Mouse (Mus musculus) large intestine, adult 2 months (tissue): ENCODE measurements around the gene Tfr2. TPM values are rescaled to one million over a fixed set of nuclear protein-coding genes. Genes with fewer than 3 reads are reported as not detected.

Source experiments
- polyA plus RNA-seq: library from polyadenylated mRNA; depleted of rRNA; stranded (reverse); fragments of >200 nt; gene quantifications from 2 replicates; pipeline ENCODE4 v1.2.3, GENCODE M21; 2012; rRNA removed

Gene Tfr2
- polyA plus RNA-seq, 1 experiment: 0.17 TPM

Other genes starting within 250 kb of the Tfr2 start
- gene Slc12a9, start 236.2 kb upstream of the Tfr2 start, polyA plus RNA-seq: 9.6 and 13.0 TPM in 2 replicates
- gene Ephb4, start 219.7 kb upstream of the Tfr2 start, polyA plus RNA-seq: 36.5 and 43.7 TPM in 2 replicates
- gene Zan, start 92.8 kb upstream of the Tfr2 start, polyA plus RNA-seq: 1.4 and 2.8 TPM in 2 replicates
- 46.9 and 57.9 TPM in 2 replicates for gene Pop7, start 67.3 kb upstream of the Tfr2 start, polyA plus RNA-seq
- 9.6 and 13.9 TPM in 2 replicates for gene Gigyf1, start 51.3 kb upstream of the Tfr2 start, polyA plus RNA-seq
- not detected in 2 replicates for gene Epo, start 36.6 kb upstream of the Tfr2 start, polyA plus RNA-seq
- 967 and 1,025 TPM in 2 replicates for gene Gnb2, start 36.3 kb upstream of the Tfr2 start, polyA plus RNA-seq
- 0.46 and 0.77 TPM in 2 replicates for gene Actl6b, start 16.3 kb upstream of the Tfr2 start, polyA plus RNA-seq
- gene Mospd3, start 31.2 kb downstream of the Tfr2 start, polyA plus RNA-seq: 69.4 and 80.2 TPM in 2 replicates
- 41.4 and 42.7 TPM in 2 replicates for gene Pcolce, start 43.9 kb downstream of the Tfr2 start, polyA plus RNA-seq
- gene Fbxo24, start 59.2 kb downstream of the Tfr2 start, polyA plus RNA-seq: 0.25 and 0.37 TPM in 2 replicates
- 25.5 and 43.8 TPM in 2 replicates for gene Lrch4, start 59.3 kb downstream of the Tfr2 start, polyA plus RNA-seq
- 16.2 and 24.0 TPM in 2 replicates for gene Gm20605, start 59.3 kb downstream of the Tfr2 start, polyA plus RNA-seq
- 67.0 and 85.5 TPM in 2 replicates for gene Sap25, start 71.5 kb downstream of the Tfr2 start, polyA plus RNA-seq
- 0.71 and 0.90 TPM in 2 replicates for gene Irs3, start 75.9 kb downstream of the Tfr2 start, polyA plus RNA-seq
- 11.9 and 14.8 TPM in 2 replicates for gene Agfg2, start 114.9 kb downstream of the Tfr2 start, polyA plus RNA-seq
- gene Nyap1, start 171.8 kb downstream of the Tfr2 start, polyA plus RNA-seq: 5.0 and 8.0 TPM in 2 replicates
- 121 and 125 TPM in 2 replicates for gene Tsc22d4, start 175.9 kb downstream of the Tfr2 start, polyA plus RNA-seq
- gene Ppp1r35, start 209.0 kb downstream of the Tfr2 start, polyA plus RNA-seq: 31.2 and 34.9 TPM in 2 replicates
- 33.7 and 40.1 TPM in 2 replicates for gene Mepce, start 217.8 kb downstream of the Tfr2 start, polyA plus RNA-seq
- gene Zcwpw1, start 218.0 kb downstream of the Tfr2 start, polyA plus RNA-seq: 0.48 and 0.84 TPM in 2 replicates